Mouse (Mus musculus) limb, embryonic 14.5 days (tissue): ENCODE measurements around the gene Gpx4. TPM values are rescaled to one million over a fixed set of nuclear protein-coding genes. Genes with fewer than 3 reads are reported as not detected.

ENCODE experiments used
- ATAC-seq: fragments of 200-750 bp; cut with Nextera tagmentation; 2 replicates; pipeline ENCODE4 v1.8.0; 2017; ENCODE audit warnings: low read depth, moderate number of reproducible peaks, moderate TSS enrichment; ENCODE audit not compliant: low FRiP score
- DNase-seq: peaks from one replicate; pipeline ENCODE4 v3.0.0-alpha.2; 2015; ENCODE audit warnings: low spot score
- H3K27ac ChIP-seq: fragments of 300-500 bp; sonication (generic); replicated peaks from 2 replicates; pipeline ENCODE4 v1.5.1; 2014; ENCODE audit warnings: low read depth, mild to moderate bottlenecking, low read length, moderate library complexity, mixed read lengths
- H3K27me3 ChIP-seq: fragments of 300-500 bp; sonication (generic); 2 replicates; pipeline ENCODE4 v1.6.1; 2014; ENCODE audit warnings: low read length, mixed read lengths; ENCODE audit not compliant: control insufficient read depth, insufficient read depth
- H3K36me3 ChIP-seq: fragments of 300-500 bp; sonication (generic); 2 replicates; pipeline ENCODE4 v1.6.1; 2014; ENCODE audit warnings: mild to moderate bottlenecking, low read length, moderate library complexity, mixed read lengths; ENCODE audit not compliant: control insufficient read depth, insufficient read depth
- H3K4me1 ChIP-seq: fragments of 300-500 bp; sonication (generic); 2 replicates; pipeline ENCODE4 v1.6.1; 2014; ENCODE audit warnings: antibody characterized with exemption, low read length, mixed read lengths; ENCODE audit not compliant: control insufficient read depth, insufficient read depth
- H3K4me2 ChIP-seq: fragments of 300-500 bp; sonication (generic); replicated peaks from 2 replicates; pipeline ENCODE4 v1.6.1; 2014; ENCODE audit warnings: low read depth, mild to moderate bottlenecking, low read length, moderate library complexity; ENCODE audit not compliant: severe bottlenecking
- H3K4me3 ChIP-seq: fragments of 300-500 bp; sonication (generic); replicated peaks from 2 replicates; pipeline ENCODE4 v1.5.1; 2014; ENCODE audit warnings: low read length
- H3K9ac ChIP-seq: fragments of 300-500 bp; sonication (generic); 2 replicates; pipeline ENCODE4 v1.6.1; 2014; ENCODE audit warnings: mild to moderate bottlenecking, low read depth, low read length, moderate library complexity; ENCODE audit not compliant: severe bottlenecking
- H3K9me3 ChIP-seq: fragments of 300-500 bp; sonication (generic); 2 replicates; pipeline ENCODE4 v1.6.1; 2016; ENCODE audit warnings: low read length; ENCODE audit not compliant: control insufficient read depth
- POLR2A ChIP-seq: fragments of 200-500 bp; IDR thresholded peaks from 2 replicates; pipeline ENCODE4 v1.8.0; 2012; ENCODE audit warnings: inconsistent platforms, mild to moderate bottlenecking, moderate library complexity, borderline replicate concordance; ENCODE audit not compliant: insufficient read depth, insufficient read length; ENCODE audit errors: extremely low read depth
- WGBS: fragments of 180-500 bp; shearing (Covaris S2); extraction: QIAGEN DNeasy Blood & Tissue Kit; methylation state at CpG from one replicate; pipeline ENCODE4 v1.1.7; 2014; 5-methylcytosine and 5-hydroxymethylcytosine counted together
- polyA plus RNA-seq, 2 experiments: library from polyadenylated mRNA; depleted of rRNA in 1 of 2; stranded (reverse) in 1 of 2; unstranded in 1 of 2; fragments of >200 nt; fragmentation: Nextera tagmentation in 1 of 2; extraction: Ambion mirVana in 1 of 2; gene quantifications; 2 replicates each; pipeline versions ENCODE4 v1.2.1 to v1.2.3; 2012 to 2014

Gpx4 gene
- polyA plus RNA-seq, 2 experiments: 379 to 493 TPM

DNA sequence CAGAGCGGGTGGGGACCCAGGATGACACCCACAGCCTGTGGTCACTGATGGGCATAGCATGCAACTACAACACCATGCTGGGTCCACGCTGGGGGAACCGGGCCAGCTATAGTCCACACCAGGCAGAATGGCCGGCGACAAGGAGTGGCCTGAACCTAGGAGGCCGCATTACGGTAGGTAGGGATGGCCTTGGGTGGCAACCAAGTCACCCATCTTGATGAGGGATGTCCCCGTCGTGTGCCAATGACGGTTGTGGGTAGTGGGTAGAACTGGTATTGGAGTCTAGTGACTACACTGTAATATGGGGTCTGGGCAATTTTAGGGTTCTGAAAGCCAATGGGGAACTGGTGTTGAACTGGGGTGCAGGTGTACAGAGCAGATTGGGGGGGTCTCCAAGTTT is 30.0 kb upstream of the Gpx4 start:
- TF ChIP-seq POLR2A: no peak
- Histone ChIP-seq H3K9ac (no peak overlapping the region), H3K4me3 (no peak overlapping the region), H3K27ac (no peak overlapping the region), H3K27me3 (peaks cover 39% of the 10 kb centered on the region), H3K36me3 (no peaks in the 10 kb centered on the region), H3K4me1 (peaks cover 10% of the 10 kb centered on the region), H3K9me3 (no peaks in the 10 kb centered on the region), H3K4me2 (no peak overlapping the region)
- ATAC-seq (no peak), DNase-seq (no peak)
- WGBS: 86% methylated on average over 10 of the region's 10 CpGs

DNA sequence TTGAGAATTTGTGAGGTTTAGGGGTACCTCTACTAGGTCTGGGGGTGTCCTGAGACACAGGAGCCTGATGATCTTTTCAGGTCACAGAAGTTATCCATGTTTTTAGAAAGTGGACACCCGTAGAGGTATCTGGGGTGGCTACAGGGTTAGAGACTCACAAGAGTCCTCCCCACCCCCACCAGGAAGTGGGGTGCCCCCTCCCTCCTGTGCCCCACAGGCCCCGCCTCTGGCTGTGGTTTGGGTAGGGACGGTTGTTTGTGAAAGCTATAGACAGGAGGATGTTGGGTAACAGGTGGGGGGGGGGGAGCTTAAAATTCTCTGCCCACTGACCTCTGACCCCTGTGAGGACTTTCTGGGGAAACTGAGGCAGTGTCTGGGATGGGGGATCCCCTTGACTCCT is 29.6 kb upstream of the Gpx4 start:
- H3K27me3 ChIP-seq: peaks cover 36% of the 10 kb centered on the region
- 72% methylated on average over 3 of the region's 3 CpGs for WGBS

DNA sequence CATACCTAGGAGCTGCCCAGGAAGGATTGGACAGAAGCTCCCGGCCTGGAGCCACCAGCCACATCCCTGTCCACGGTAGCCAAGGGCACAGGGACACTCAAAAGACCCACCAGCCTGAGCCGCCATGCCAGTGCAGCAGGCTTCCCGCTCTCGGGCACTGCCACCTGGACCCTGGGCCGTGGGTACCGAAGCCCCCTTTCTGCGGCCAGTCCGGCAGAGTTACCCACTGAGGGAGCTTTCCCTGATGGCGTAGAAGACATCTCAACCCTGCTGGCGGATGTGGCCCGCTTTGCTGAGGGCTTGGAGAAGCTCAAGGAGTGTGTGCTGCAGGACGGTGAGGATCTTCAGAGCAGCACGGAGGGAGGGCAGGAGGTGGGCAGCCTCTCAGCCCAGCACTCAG is 29.2 kb upstream of the Gpx4 start:
- no peak overlapping the region for H3K4me3 ChIP-seq
- 82% methylated on average over 14 of the region's 14 CpGs for WGBS
- H3K4me1 ChIP-seq: peaks cover 10% of the 10 kb centered on the region
- TF ChIP-seq POLR2A: no peak
- H3K27ac ChIP-seq: no peak overlapping the region
- no peaks in the 10 kb centered on the region for H3K9me3 ChIP-seq
- DNase-seq (no peak), ATAC-seq (no peak)
- no peak overlapping the region for H3K4me2 ChIP-seq
- no peaks in the 10 kb centered on the region for H3K36me3 ChIP-seq
- no peak overlapping the region for H3K9ac ChIP-seq
- H3K27me3 ChIP-seq: peaks cover 31% of the 10 kb centered on the region

More for the DNA sequence above, 29.6 kb upstream of the Gpx4 start:
- H3K4me1 ChIP-seq: peaks cover 10% of the 10 kb centered on the region
- DNase-seq (no peak), ATAC-seq (no peak)
- no peak overlapping the region for H3K4me2 ChIP-seq
- no peak overlapping the region for H3K9ac ChIP-seq
- H3K9me3 ChIP-seq: no peaks in the 10 kb centered on the region
- H3K4me3 ChIP-seq: no peak overlapping the region
- TF ChIP-seq POLR2A: no peak
- H3K36me3 ChIP-seq: no peaks in the 10 kb centered on the region
- H3K27ac ChIP-seq: no peak overlapping the region

DNA sequence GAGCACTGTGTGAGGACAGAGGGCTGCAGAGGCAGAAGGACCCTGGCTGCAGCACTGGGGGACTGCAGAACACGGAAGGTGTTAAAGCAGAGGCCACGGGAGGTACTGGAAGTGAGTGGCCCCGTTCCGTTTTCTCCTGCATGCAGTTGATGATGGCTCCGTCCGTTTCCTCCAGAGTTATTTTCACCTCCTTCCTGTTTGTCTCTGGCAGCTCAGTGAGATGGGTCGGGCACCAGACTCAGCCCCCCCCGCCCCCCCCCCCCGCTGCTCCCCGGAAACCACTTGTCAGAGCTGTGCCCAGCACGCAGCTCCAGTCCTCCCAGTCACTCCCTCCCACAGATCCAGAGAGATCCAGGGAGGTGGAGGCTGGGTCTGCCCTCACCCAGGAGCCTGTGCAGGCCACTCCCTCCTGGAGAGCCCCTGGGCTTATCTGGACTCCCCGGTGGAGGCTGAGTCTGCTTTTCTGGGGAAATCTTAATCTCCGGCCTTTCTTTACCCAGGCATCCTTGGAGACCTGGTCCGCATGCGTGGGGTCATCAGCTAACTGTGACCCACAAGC is 28.1 kb upstream of the Gpx4 start:
- Histone ChIP-seq H3K27ac (no peak overlapping the region), H3K9ac (no peak overlapping the region), H3K36me3 (no peaks in the 10 kb centered on the region), H3K4me1 (peaks cover 10% of the 10 kb centered on the region), H3K9me3 (no peaks in the 10 kb centered on the region), H3K4me2 (0 out of 2 replicates have a peak overlapping the region, but pooled peaks have one; percentile 5), H3K27me3 (peaks cover 21% of the 10 kb centered on the region), H3K4me3 (no peak overlapping the region; the same call in 1 of the 2 replicates)
- DNase-seq (no peak), ATAC-seq (no peak)
- WGBS: 8% methylated on average over 14 of the region's 15 CpGs
- TF ChIP-seq POLR2A: no peak

DNA sequence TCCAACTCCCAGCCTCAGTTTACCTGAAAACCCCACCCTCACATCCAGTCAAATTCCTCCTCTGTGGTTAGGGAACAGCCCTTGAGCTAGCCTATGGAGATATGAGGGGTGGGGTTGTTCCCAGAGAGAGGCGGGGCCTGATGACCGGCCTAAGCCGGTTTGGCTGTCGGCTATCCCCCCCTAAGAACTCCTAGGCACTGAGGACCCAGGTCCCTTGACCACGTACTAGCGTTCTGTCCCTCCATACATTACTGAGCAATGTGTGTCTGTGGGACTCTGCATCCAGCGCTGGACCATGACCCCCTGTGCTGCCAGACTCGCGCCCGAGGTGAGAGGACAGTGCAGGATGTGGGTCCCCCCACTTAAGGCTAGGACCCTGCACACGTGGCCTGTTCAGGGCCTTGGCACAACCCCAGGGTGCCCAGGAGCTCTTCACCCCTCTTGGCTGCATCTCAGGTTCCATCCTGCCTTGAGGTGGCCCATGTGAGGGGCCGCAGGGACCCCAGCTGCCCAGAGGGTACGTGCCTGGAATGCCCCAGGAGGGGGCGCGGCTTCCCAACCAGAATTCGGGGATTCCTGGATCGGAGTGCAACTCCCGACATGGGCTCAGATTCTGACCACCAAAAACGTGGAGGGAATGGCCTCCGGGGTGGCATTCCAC is 27.4 kb upstream of the Gpx4 start:
- WGBS: 4% methylated on average over 20 of the region's 20 CpGs
- Histone ChIP-seq H3K4me2 (peak overlapping the region; percentile 41), H3K9me3 (no peaks in the 10 kb centered on the region), H3K27me3 (peaks cover 13% of the 10 kb centered on the region), H3K4me3 (peak overlapping the region; percentile 22), H3K4me1 (peaks cover 10% of the 10 kb centered on the region), H3K9ac (peak overlapping the region; percentile 50), H3K36me3 (no peaks in the 10 kb centered on the region), H3K27ac (no peak overlapping the region)
- no peak for DNase-seq
- ATAC-seq: peak; percentile 53
- TF ChIP-seq POLR2A: no peak
